Mouse (Mus musculus) spleen, postnatal 14 days (tissue): ENCODE measurements at regions not wholly inside any gene's neighbourhood (a gene's known extent, or its start where the extent isn't known, plus 50 kb on each side); places are given as distances from the start of the nearest gene placed in this dataset.

Experiments used
- DNase-seq, 2 experiments: peaks; one replicate each; pipeline ENCODE4 v3.0.0; 2021 to 2022; ENCODE audit warnings: low spot score in 2 of 2

DNA sequence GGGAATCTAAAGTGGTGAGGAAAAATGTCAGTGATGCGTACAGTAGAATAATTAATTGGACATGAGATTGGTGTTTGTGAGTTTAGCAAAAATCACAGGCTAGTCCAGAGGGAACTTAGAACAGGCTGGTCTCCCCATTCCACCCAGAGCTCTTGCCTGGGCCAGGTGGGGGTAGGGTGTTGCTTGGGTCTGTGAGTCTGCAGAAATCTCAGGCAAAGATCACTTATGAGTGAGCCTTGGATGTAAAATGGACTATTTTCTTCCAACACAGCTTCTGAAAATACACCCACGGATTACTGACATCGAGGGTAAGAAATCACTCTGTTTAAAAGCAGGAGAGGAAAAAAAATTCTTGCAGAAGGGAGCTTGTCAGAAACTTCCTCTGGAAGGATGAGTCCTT, 159.1 kb downstream of the Diras2 start:
- no peak for DNase-seq

DNA sequence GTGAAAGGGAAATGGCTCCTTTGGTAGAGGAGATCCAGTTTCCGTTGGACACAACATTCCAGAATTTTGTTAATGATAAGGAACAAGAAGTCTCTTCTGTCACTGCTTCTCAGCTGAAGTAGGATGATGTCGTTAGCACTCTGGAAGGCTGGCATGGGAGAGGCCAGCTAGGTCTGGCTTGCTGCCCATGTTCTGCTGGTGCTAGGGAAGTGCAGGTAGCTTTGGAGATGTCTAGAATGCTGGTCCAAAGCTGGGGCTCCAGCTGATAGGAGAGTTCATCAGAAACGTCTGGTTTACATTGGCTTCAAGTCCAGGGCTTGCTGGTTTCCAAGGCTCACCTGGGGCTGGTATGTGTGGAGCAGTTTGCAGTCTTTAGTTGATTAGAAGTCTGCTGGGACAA, 156.3 kb downstream of the Diras2 start:
- DNase-seq = no peak

DNA sequence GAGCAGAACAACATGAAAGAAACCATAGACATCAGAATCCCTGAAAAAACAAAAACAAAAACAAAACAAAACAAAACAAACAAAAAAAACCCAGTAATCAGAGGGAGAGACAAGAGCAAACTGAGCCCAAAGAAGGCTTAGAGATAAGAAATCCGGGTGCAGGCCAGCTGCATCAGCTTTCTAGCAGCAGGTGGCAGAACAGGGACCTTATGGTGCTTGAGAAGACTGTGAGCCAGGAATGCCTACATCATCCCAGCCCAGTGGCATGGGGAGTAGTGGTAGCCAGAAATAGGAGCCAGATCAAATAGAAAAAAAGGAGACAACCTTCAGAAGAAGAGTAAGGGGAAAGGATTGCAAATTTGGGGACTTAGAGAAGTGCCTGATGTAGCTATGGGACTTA, 152.8 kb downstream of the Diras2 start:
- DNase-seq = no peak

- no peak for DNase-seq
These were observed 141.8 kb downstream of the Diras2 start for GRCm38 (mm10) chr13:52389271-52389670.

- DNase-seq = no peak
These were observed 135.3 kb downstream of the Diras2 start for GRCm38 (mm10) chr13:52395786-52396185.

- DNase-seq = no peak
These were observed 132.7 kb downstream of the Diras2 start for GRCm38 (mm10) chr13:52398344-52398743.

- DNase-seq = no peak
These were observed 131.9 kb downstream of the Diras2 start for GRCm38 (mm10) chr13:52399143-52399542.

GRCm38 (mm10) chr13:52403805-52404204, 127.3 kb downstream of the Diras2 start:
- no peak for DNase-seq

GRCm38 (mm10) chr13:52416301-52416700, 114.8 kb downstream of the Diras2 start:
- DNase-seq = no peak

DNA sequence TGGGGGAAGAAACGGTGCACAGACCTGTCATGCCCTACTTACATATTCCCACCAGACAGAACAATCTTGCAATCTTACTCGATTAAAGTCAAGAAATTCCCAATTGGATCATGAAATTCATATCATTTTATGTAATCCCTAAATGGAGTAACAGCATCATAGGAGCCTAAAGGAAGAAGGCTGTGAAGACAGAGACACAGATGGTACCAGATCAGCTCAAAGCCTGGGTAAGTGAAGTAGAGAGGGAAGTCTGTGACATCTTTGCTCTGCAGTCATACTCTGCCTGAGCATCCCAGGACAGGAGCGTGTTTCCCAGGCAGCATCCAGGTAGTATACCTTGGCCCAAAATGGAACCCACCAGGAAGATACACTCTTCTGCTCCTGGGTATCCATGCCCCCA, 108.6 kb downstream of the Diras2 start:
- no peak for DNase-seq

DNA sequence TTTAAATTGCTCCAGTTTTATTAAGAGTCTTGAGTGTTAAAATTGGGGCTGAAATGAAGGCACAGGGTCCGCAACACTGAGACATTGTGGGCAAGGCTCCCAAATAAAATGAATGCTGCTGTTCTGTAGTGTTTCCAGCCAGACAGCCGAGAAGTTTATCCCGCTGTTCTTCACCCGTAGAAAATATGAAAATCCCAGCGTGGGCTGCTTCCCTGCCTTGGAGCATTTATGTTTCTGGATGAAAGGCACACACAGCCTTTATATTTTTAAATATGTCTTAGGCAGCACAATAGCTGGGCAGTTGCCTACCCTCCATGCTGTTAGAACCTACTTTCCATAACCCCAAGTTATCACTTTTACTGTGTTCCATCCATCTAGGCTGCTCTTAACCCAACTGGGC, 102.6 kb downstream of the Diras2 start:
- no peak for DNase-seq

DNA sequence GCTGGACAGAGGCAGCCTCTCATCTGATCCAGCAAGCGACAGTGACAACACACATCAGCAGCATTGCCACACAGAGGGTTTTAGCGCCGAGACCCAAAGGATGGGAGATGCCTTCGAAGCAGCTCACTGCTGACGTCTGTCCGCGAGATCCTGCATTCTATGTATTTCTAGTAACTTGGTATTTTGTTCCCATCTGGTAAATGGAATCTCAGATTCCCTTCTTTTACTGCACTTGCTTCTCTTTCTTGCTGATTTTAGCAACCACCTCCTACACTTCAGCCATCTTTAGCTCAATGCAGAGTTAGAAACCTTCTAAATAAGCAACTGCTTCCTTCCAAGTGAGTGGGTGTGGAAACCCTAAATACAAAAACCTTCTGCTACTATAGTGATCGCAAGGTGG, 94.3 kb downstream of the Diras2 start:
- no peak for DNase-seq

- no peak for DNase-seq
These were observed 85.6 kb downstream of the Diras2 start for GRCm38 (mm10) chr13:52445513-52445912.

- DNase-seq = no peak
These were observed 82.2 kb downstream of the Diras2 start for GRCm38 (mm10) chr13:52448902-52449301.

DNA sequence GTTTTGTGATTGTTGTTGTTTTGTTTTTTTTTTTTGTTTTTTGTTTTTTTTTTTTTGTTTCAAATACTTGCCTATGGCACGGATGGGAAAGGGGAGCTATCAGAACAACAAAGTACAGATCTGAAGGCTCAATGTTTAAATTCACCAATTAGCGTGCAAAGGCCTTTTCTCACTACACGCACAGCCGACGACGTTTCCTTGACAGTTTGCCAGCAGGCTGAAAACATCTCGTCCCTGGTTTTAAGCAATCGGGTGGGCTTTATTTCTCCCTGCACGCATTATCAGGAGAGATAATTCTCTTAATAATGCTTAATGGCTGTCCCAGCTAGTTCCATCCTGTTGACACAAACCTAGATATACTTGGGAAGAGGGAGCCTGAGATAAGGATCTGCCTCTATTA, 79.6 kb downstream of the Diras2 start:
- no peak for DNase-seq

DNA sequence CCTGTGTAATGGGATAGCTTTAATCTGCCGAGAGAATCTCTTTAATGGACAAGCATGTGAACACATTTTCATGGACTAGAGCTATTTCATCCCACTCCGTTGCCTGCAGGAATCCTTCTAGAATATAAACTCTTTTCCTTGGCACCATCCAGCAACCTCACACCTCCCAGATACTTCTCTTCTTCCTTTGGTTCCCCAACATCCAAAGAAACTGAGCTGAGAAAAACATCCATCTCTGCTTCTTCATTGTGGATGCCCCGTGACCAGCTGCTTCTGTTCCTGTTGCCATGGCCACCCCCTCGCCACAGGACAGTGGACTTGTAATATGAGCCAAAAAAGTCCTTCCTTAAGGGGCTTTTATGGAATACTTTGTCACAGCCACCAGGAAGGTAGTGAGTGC, 78.8 kb downstream of the Diras2 start:
- no peak for DNase-seq
